Mouse (Mus musculus) thymus, postnatal 25 days (tissue): ENCODE measurements around the gene Mbd4.
"Not testable (repeated sequence)": the region's sequence is repeated elsewhere in the genome, so short reads cannot be mapped to it uniquely, and the experiment has no call there.

Experiments
- DNase-seq: peaks from one replicate; pipeline ENCODE4 v3.0.0; 2022

Mbd4 gene

DNA sequence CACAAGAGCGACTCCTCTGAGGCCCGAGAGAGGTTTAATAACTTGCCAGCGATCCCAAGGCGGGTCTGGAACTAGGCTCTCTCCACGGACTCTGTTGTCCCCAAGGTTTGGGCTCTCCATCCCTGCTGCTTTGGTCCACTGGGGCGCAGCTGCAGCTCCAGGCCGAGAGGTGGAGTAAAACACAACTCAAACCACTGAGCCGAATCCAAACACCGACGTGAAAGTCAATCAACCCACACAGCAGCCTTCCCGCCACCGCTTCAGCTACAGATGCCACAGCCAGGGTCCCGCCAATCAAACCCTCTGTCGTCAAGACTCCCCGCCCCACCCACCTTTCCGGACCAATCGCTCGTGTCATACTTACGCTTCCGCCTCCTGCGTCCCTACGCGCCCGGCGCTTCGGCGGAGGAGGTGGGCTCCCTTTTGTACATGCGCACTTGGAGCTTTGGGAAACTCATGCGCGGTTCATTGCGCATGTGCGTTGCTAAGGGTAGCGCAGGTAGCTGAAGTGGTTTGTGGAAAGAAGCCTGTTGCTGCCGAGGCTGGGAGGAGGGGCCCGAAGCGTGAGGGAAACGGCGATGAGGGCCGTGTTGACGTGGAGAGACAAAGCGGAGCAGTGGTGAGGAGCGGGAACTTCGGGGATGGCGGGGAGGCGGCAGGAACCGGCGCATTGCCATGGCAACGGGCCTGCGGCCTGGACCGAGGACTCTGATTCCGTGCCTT lies at the start of gene Mbd4, which contains the start of gene Ift122:
Gene Mbd4, minus strand, starts transcription at position 281 of the 723 bp plus-strand sequence.
Gene Ift122, plus strand, starts transcription at position 380 of the 723 bp plus-strand sequence.
- DNase-seq = peak; percentile 98

- no peak for DNase-seq
Observed at GRCm38 (mm10) chr6:115902545-115902944, 49.4 kb upstream of the Mbd4 start.

DNA sequence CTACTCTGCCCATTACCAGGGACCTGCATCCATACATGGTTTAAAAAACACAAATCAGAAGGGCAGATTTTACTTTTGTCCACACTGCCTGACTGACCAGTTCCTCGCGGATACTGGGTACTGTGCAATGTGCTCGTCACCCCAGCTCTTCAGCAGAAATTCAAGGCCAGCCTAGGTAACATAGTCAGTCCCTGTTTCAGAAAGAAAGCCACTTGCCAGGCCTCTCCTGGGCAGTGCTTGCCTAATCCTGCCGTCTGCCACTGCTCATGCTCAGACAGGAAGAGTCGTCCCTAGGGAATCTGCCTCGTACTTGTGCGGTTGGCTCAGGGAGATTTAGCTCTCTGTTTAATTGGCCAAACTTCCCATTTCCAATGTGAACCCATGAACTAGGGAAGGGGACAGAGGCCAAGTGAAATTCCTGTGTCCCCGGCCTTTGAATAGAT lies 48.3 kb upstream of the Mbd4 start:
- DNase-seq = no peak

DNA sequence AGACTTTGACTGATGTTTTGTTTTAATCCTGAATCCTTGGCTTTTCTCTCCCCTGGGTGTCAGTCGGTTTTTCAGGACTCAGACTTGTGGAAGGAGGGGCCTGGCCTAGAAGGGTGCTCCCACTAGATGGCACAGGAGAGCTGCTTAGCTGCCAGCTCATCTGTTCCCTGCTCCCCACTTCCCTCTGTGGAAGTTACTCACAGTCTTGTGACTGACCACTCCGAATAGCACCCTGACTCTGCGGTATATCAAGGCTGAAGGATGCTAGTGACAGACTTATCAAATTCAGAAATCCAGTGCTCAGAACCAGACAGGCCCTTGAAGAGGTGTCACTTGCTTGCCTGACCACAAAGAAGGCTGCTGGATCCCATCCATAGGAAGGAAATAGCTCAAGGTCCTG lies 47.9 kb upstream of the Mbd4 start:
- DNase-seq = peak; percentile 73

DNA sequence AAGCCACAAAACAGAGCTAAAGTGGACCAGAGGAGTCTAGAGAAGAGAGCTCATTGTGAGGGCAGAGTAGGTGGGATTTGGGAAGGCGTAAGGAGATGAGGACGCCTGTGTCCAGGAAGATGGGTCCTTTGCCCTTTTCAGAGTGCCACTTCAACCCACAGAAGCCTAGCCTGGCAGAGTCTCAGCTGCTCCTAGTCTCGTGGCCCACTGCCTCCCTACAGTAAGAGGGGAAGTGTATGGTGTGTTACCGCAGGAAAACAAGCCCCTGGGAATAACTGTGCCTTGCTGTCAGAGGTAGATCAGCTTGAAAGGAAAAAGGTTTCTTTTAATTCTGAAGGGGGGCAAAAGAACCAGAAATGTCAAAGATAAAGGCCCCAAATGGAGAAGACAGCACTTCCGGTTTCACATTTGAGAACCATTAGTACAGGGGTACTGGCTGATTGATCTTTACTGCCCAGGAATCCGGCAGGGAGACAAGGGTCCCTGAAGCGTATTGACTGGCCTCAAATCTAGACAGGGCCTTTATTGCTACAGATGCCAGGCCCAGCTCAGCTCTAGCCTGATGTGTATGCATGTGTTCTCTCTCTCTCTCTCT lies 44.9 kb upstream of the Mbd4 start:
- no peak for DNase-seq

DNA sequence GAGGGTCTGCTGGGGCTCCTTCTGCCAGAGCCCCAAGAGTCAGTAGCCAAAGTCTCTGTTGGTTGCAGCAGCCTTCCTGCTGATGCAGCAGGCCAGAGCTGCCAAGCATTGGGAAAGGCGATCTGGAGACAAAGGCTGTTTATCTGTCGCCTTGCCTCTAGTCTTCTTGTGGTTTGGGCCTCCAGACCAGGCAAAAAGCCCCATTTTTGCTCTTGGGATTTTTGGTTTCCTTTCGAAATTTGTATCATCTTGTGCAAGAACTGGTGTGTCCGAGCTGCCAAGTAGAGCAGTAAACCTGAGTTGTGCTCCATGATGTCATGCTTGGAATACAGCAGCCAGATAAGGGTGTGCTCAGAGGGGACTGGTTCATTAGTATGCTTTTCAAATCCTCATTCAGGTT lies 43.9 kb upstream of the Mbd4 start:
- no peak for DNase-seq

DNA sequence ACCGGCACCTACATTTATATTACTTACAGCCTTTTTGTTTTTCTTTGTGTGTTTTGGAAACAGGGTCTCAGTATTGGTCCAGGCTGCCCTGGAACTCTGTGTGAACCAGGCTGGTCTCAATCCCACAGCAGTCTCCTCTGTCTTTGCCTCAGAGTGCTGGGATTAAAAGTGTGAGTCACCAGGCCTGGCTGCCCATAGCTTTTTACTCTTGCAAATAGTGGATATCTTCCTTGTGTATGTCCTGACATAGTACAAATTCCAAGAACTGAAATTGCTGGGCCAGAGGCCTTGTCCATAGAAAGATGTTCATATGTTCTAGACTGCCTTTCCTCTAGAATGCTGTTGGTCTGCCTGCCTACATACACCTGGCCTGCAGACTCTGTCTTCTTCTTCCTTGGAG lies 43.2 kb upstream of the Mbd4 start:
- DNase-seq = no peak

DNA sequence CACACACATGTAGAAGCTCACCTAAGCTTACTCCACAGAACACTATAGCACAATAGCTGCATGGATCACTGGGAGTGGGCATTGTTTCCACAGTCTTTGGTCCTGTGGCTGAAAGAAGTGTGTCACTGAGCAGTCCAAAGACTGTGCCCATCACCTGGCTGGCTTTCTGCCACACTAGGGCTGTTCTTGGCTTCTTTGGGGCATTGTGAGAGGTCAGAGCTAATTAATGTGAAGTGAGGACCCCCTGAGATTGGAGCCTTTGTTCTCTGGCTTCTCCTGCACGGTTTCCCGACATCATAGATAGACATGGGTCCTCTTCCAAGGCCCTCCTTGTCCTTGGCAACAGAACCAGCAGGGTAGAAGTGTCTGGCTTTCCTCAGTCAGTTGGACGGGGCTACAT lies 39.2 kb upstream of the Mbd4 start:
- DNase-seq = no peak

DNA sequence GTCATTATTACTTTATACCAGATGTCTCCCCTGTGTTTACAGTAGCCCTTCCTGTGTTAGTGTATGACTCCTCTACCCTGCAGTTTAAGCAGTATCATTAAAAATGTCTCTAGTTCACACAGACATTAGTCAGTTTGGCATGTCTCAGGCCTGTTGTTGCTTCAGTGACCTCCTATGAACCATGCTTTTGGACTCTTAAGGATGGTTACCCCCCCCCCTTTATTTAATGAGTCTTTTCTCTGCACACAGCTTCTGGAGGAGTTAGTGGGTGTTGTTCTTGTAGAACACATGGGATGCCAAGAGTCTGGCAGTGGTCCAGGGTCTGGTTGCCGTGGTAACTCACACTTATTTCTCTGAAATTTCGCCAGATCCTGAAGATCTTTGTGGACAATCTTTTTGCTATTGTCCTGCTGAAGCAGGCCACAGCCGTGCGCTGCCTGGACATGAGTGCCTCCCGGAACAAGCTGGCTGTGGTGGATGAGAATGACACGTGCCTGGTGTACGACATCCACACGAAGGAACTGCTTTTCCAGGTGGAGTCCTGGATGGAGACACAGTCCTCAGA lies 38.4 kb upstream of the Mbd4 start:
- DNase-seq = no peak

- no peak for DNase-seq
Observed at GRCm38 (mm10) chr6:115891061-115891460, 37.9 kb upstream of the Mbd4 start.

DNA sequence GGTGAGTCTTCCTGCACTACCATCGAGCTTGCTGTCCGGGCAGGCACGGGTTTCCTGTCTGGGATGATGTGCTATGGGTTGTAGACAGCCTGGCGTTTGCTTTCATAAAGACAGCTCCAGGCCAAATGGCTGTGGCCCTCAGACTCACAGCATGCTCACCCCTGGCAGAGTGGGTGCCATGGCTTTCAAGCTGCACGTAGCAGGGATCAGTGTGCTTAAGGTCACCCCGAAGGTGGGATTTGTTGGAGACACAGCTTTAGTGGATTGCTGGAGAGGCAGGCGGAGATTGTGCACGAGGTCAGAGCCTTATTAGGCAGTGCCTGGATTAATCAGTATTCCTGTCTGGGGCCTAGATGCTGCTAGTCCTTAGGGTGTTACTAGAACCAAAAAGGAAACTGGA lies 37.4 kb upstream of the Mbd4 start:
- DNase-seq = no peak

DNA sequence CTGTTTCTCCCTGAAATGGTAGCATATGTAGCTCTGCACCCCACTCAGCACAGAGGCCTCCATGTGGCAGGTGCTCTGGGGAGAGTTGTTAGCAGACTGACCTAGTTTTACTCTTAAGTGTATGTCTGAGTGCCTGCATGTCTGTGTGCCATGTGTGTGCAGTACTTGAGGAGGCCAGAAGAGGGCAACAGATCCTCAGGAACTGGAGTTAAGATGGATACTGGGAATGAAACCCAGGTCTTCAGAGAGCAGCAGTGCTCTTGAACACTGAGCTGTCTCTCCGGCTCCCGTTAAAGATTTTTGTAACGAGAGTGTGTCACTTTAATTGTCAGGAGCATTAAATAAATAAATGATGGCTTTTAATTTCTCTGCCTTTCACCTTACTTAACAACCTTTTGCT lies 35.1 kb upstream of the Mbd4 start:
- peak; percentile 55 for DNase-seq

GRCm38 (mm10) chr6:115886894-115887293 lies 33.7 kb upstream of the Mbd4 start:
- DNase-seq = peak; percentile 28

GRCm38 (mm10) chr6:115884018-115884417 lies 30.8 kb upstream of the Mbd4 start:
- DNase-seq = no peak

GRCm38 (mm10) chr6:115880751-115881150 lies 27.6 kb upstream of the Mbd4 start:
- DNase-seq = no peak

GRCm38 (mm10) chr6:115879736-115880135 lies 26.6 kb upstream of the Mbd4 start:
- DNase-seq = no peak

GRCm38 (mm10) chr6:115878694-115879093 lies 25.5 kb upstream of the Mbd4 start:
- no peak for DNase-seq

- DNase-seq = no peak
Observed at GRCm38 (mm10) chr6:115877239-115877638, 24.1 kb upstream of the Mbd4 start.

DNA sequence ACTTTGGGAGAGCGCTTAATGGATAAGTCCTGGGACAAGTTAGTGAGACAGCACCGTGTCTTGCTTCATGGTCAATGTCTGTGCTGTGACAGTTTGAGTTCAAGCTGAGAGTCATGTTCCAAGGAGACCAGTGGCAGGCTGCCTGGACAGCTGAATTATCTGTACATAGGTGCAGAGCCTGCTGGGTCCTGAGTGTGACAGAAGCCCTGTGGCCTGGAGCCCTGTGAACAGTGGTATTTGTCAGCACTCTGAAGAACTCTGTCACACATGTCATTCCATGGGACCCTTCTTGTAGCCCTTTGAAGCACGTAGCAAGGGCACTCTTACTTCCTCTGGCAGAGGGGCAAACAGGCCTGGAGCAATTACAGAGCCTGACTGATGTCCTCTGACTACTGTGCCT lies 18.1 kb upstream of the Mbd4 start:
- DNase-seq = not testable (repeated sequence)

GRCm38 (mm10) chr6:115867157-115867556 lies 14.0 kb upstream of the Mbd4 start:
- not testable (repeated sequence) for DNase-seq

DNA sequence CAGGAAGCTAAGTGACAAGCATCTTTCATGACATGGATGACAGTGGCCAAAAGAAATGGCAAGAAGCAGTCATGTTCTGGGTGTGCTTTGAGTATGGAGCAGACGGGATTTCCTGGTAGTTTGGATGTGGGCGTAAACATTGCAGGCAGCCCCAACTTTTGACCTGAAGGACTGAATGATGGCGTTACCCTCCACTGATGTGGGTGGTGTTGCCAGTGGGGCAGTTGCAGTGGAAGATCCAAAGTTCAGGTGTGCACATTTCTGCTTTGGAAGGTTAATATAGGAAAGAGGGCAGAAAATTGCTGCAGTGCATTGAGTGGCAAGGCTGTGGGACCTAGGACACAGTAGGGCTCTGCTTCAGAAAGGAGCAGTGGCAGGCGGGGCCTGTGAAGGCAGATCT lies 12.1 kb upstream of the Mbd4 start:
- no peak for DNase-seq

DNA sequence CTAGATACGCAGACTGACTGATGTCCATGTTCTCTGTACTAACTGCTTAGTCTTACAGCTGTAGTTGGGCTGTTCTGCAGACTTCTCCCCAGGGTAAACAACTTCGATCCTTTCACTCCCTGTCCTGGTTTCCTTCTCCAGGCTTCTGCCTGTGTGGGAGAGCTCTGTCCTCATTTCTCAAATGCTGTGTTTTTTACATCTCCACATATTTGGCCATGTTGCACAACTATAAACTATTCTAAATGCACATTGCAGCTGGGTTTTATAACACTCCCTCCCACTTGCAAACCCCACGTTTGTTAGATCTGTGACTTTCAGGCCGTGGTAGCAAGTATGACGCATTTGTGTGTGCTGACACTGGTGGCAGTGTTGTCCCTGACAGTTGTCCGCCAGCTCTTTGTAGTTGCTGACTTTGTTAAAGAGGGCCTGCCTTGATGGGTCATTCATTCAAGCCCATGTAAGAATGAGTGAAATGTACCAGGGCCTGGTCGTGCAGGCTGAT lies 10.2 kb upstream of the Mbd4 start:
- no peak for DNase-seq

DNA sequence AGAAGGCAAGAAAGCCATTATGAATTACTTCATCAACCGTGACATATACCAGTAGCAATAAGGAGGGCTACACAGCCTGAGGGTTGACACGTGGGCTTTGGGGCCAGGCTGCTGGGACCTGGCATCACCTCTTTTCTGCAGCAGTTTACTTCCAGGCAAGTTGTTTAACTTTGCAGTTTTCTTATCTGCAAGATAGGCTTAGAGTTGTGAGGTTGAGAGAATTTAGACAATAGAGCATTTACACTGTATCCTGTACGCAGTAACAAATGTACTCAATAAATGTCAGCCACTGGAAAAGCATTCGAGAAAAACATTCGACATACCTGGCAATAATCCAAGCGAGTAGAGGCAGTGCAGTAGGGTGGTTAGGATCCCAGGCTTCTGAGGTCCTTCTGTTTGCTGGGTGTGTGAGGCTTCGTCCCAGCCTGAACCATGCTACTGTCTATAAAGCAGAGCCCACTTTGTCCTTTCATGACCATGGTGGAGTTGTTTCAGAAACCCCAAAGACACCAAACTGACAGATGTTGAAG lies 6.9 kb upstream of the Mbd4 start:
- no peak for DNase-seq

DNA sequence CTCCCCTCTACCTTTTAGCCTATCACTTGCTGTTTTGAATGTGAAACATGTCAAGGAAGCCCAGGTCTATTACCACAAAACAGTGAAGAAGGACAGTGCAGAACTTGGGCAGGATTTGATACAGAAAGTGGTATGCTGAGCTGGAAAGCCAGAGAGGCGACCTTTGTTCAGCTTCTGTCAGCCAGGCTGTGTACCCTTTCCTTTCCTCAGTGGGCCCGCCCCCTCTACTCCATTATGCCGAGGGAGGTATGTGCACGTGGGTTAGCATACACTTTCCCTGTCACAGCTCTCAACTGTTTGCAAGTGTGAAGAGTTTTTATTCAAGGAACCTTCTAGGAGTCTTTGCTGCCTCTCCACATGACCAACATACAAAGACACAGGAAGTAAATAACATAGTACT lies 6.1 kb upstream of the Mbd4 start:
- peak; percentile 13 for DNase-seq
